Mouse (Mus musculus) midbrain, embryonic 12.5 days (tissue): ENCODE measurements at regions not wholly inside any gene's neighbourhood (a gene's known extent, or its start where the extent isn't known, plus 50 kb on each side); places are given as distances from the start of the nearest gene placed in this dataset.

Experiments
- ATAC-seq: fragments of 200-750 bp; cut with Nextera tagmentation; 2 replicates; pipeline ENCODE4 v1.8.0; 2017; ENCODE audit warnings: low read depth, moderate TSS enrichment, moderate library complexity; ENCODE audit not compliant: low FRiP score
- H3K27ac ChIP-seq: fragments of 300-500 bp; sonication (generic); replicated peaks from 2 replicates; pipeline ENCODE4 v1.5.1; 2016; ENCODE audit warnings: mild to moderate bottlenecking
- H3K27me3 ChIP-seq: fragments of 300-500 bp; sonication (generic); 2 replicates; pipeline ENCODE4 v1.6.1; 2016; ENCODE audit warnings: mild to moderate bottlenecking
- H3K36me3 ChIP-seq: fragments of 300-500 bp; sonication (generic); 2 replicates; pipeline ENCODE4 v1.6.1; 2016
- H3K4me1 ChIP-seq: fragments of 300-500 bp; sonication (generic); 2 replicates; pipeline ENCODE4 v1.6.1; 2016
- H3K4me2 ChIP-seq: fragments of 300-500 bp; sonication (generic); replicated peaks from 2 replicates; pipeline ENCODE4 v1.6.1; 2016; ENCODE audit warnings: mild to moderate bottlenecking, moderate library complexity
- H3K4me3 ChIP-seq: fragments of 300-500 bp; sonication (generic); 2 replicates; pipeline ENCODE4 v1.5.1; 2016; ENCODE audit warnings: mild to moderate bottlenecking
- H3K9ac ChIP-seq: fragments of 300-500 bp; sonication (generic); replicated peaks from 2 replicates; pipeline ENCODE4 v1.6.1; 2016; ENCODE audit warnings: mild to moderate bottlenecking, moderate library complexity
- H3K9me3 ChIP-seq: fragments of 300-500 bp; sonication (generic); 2 replicates; pipeline ENCODE4 v1.6.1; 2016; ENCODE audit warnings: mild to moderate bottlenecking
- WGBS: fragments of 180-500 bp; shearing (Covaris S2); methylation state at CpG from one replicate; pipeline ENCODE4 v1.1.7; 2016; 5-methylcytosine and 5-hydroxymethylcytosine counted together

DNA sequence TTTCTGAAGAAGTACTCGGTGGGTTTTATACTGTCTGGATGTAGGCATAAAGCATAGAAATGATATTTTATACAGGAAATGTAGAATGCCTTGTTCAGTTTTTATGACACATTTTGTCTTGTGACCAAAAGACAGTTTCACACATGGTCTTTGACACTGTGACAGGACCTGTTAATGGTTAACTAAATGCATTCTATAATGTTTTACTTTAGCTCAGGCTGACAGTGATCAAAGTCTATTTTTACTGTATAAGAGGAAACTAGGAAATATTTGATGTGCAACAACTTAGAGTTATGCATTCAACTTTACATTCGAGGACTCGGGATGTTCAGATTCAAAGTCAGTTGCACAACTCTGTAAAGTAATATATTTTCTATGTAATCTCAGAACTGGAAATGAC is 199.5 kb upstream of the Pou3f3 start:
- no peaks in the 10 kb centered on the region for H3K27me3 ChIP-seq
- ATAC-seq: no peak
- 92% methylated on average over 3 of the region's 3 CpGs for WGBS
- no peak overlapping the region for H3K4me2 ChIP-seq
- H3K4me3 ChIP-seq: no peak overlapping the region
- H3K27ac ChIP-seq: no peak overlapping the region
- no peak overlapping the region for H3K9ac ChIP-seq
- no peaks in the 10 kb centered on the region for H3K9me3 ChIP-seq
- peaks cover 10% of the 10 kb centered on the region for H3K4me1 ChIP-seq
- no peaks in the 10 kb centered on the region for H3K36me3 ChIP-seq

GRCm38 (mm10) chr1:42496433-42496832 is 199.1 kb upstream of the Pou3f3 start:
- H3K4me2 ChIP-seq: no peak overlapping the region
- WGBS: 85% methylated on average over 6 of the region's 6 CpGs
- ATAC-seq: no peak
- no peak overlapping the region for H3K27ac ChIP-seq
- H3K36me3 ChIP-seq: no peaks in the 10 kb centered on the region
- H3K9ac ChIP-seq: no peak overlapping the region
- H3K9me3 ChIP-seq: no peaks in the 10 kb centered on the region
- no peaks in the 10 kb centered on the region for H3K27me3 ChIP-seq
- no peak overlapping the region for H3K4me3 ChIP-seq
- H3K4me1 ChIP-seq: peaks cover 6% of the 10 kb centered on the region

- Histone ChIP-seq H3K4me2 (no peak overlapping the region), H3K27me3 (no peaks in the 10 kb centered on the region), H3K9ac (no peak overlapping the region), H3K4me1 (no peaks in the 10 kb centered on the region), H3K4me3 (no peak overlapping the region), H3K27ac (no peak overlapping the region), H3K9me3 (no peaks in the 10 kb centered on the region), H3K36me3 (no peaks in the 10 kb centered on the region)
- ATAC-seq: no peak
- WGBS: 87% methylated on average over 7 of the region's 7 CpGs
Observed at GRCm38 (mm10) chr1:42498901-42499300, 196.7 kb upstream of the Pou3f3 start.

DNA sequence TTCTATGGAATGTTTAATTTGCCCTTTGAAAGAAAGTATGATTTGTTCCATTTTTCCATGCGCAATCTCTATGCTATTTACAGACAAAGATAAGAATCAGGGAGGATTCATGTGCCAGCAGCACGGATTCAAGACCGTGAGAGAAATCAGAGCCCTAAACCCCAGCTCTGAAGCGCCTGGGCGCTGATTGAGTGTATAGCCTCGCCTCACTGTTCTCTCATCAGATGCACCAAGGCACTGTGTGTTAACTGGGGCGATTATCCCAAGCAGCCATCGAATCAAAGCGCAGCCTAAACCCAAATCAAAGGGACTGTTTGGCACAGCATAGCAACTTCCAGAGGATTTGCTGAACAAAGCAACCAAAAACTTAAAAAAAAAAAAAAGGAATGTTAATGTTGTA is 191.1 kb upstream of the Pou3f3 start:
- ATAC-seq: no peak
- H3K27me3 ChIP-seq: no peaks in the 10 kb centered on the region
- no peak overlapping the region for H3K4me3 ChIP-seq
- no peak overlapping the region for H3K27ac ChIP-seq
- no peak overlapping the region for H3K4me2 ChIP-seq
- no peak overlapping the region for H3K9ac ChIP-seq
- H3K36me3 ChIP-seq: no peaks in the 10 kb centered on the region
- H3K9me3 ChIP-seq: no peaks in the 10 kb centered on the region
- H3K4me1 ChIP-seq: peaks cover 9% of the 10 kb centered on the region; the same call in 1 of the 2 replicates
- 38% methylated on average over 9 of the region's 9 CpGs for WGBS

GRCm38 (mm10) chr1:42505048-42505729 is 190.4 kb upstream of the Pou3f3 start:
- Histone ChIP-seq H3K27ac (no peak overlapping the region), H3K4me1 (peaks cover 9% of the 10 kb centered on the region; the same call in 1 of the 2 replicates), H3K9ac (no peak overlapping the region), H3K4me2 (no peak overlapping the region), H3K9me3 (no peaks in the 10 kb centered on the region), H3K4me3 (no peak overlapping the region), H3K27me3 (no peaks in the 10 kb centered on the region), H3K36me3 (no peaks in the 10 kb centered on the region)
- ATAC-seq: no peak
- WGBS: 78% methylated on average over 10 of the region's 10 CpGs

- H3K9me3 ChIP-seq: no peaks in the 10 kb centered on the region
- no peak overlapping the region for H3K4me3 ChIP-seq
- no peaks in the 10 kb centered on the region for H3K4me1 ChIP-seq
- H3K36me3 ChIP-seq: no peaks in the 10 kb centered on the region
- H3K4me2 ChIP-seq: no peak overlapping the region
- no peaks in the 10 kb centered on the region for H3K27me3 ChIP-seq
- no peak overlapping the region for H3K9ac ChIP-seq
- no peak overlapping the region for H3K27ac ChIP-seq
- no peak for ATAC-seq
- 95% methylated on average over 3 of the region's 3 CpGs for WGBS
Observed at GRCm38 (mm10) chr1:42514417-42514816, 181.2 kb upstream of the Pou3f3 start.

DNA sequence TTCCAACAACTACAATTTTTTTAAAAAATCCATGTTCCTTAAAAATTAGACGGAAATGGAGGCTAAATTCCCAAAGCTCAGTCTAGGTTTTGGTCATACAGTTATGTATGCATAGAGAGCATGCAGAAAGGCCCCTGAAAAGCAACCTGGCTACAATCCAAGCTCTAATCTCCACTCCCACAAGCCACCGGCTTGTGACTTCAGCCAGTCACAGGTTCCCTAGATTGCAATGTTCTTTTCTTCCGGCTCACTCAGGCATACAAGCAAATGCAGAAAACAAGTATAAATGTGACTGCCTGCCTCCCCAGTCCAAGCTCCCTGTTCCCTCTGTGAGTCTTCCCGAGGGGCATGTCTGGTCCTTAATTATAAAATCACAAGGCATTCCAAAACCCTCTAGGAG is 171.2 kb upstream of the Pou3f3 start:
- Histone ChIP-seq H3K9me3 (no peaks in the 10 kb centered on the region), H3K4me1 (no peaks in the 10 kb centered on the region), H3K27ac (no peak overlapping the region), H3K4me3 (no peak overlapping the region), H3K36me3 (no peaks in the 10 kb centered on the region), H3K9ac (no peak overlapping the region), H3K27me3 (no peaks in the 10 kb centered on the region), H3K4me2 (no peak overlapping the region)
- 54% methylated on average over 4 of the region's 4 CpGs for WGBS
- no peak for ATAC-seq

GRCm38 (mm10) chr1:42527746-42528476 is 167.7 kb upstream of the Pou3f3 start:
- no peaks in the 10 kb centered on the region for H3K4me1 ChIP-seq
- H3K9me3 ChIP-seq: no peaks in the 10 kb centered on the region
- H3K36me3 ChIP-seq: no peaks in the 10 kb centered on the region
- no peak overlapping the region for H3K4me3 ChIP-seq
- no peak overlapping the region for H3K9ac ChIP-seq
- no peak for ATAC-seq
- no peaks in the 10 kb centered on the region for H3K27me3 ChIP-seq
- H3K4me2 ChIP-seq: no peak overlapping the region
- H3K27ac ChIP-seq: no peak overlapping the region
- 71% methylated on average over 11 of the region's 11 CpGs for WGBS

DNA sequence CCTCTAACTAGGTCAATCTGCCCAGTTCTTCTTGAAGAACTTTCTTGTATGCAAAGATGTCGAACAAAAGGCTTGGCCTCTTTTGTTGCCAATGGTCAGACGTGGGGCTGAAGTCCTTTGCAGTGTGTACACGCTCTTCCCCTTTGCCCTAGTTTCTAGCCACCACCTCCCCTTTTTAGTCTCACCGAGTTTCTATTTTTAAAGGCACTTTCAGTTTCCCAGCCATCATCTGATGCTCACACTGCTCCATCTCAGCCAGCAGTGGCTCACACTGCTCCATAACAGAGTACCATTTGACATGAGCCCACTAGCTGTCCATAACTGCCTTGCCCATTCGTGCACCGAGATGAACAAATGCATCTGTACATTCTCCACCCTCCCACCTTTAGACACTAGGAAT is 162.7 kb upstream of the Pou3f3 start:
- Histone ChIP-seq H3K36me3 (no peaks in the 10 kb centered on the region), H3K27me3 (0 out of 2 replicates have a peak, but pooled peaks cover 4% of the 10 kb centered on the region), H3K27ac (no peak overlapping the region), H3K4me2 (no peak overlapping the region), H3K4me1 (no peaks in the 10 kb centered on the region), H3K4me3 (no peak overlapping the region), H3K9me3 (no peaks in the 10 kb centered on the region), H3K9ac (no peak overlapping the region)
- ATAC-seq: no peak
- WGBS: 80% methylated on average over 6 of the region's 6 CpGs

DNA sequence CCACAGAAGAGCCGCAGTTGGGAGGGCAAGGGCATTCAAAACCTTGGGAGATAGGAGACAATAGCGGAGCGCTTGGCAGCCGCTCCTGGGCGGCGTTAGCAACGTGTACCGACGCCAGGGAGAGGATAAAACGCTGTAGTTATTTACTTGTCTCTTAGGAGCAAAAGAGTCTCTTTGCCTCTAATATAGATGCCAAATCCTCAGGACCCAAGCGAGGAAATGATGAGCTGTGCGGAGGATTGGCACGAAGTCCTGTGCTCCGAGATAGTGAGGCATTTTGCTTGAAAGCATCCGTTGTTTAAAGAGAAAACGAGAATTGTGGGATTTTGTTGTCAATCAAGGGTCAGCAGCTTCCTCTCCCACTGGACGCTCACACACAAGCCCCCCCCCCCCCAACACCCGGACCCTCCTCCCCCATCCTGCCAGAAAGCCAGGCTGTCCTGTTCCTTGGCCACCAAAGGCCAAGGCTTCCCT is 156.5 kb upstream of the Pou3f3 start:
- H3K4me2 ChIP-seq: peak overlapping the region; percentile 48
- no peaks in the 10 kb centered on the region for H3K9me3 ChIP-seq
- peak overlapping the region; percentile 23; the same call in 1 of the 2 replicates for H3K4me3 ChIP-seq
- peak overlapping the region; percentile 65 for H3K27ac ChIP-seq
- H3K27me3 ChIP-seq: peaks cover 16% of the 10 kb centered on the region
- H3K36me3 ChIP-seq: no peaks in the 10 kb centered on the region
- 0 out of 2 replicates have a peak overlapping the region, but pooled peaks have one; percentile 28 for H3K9ac ChIP-seq
- peak; percentile 71 for ATAC-seq
- WGBS: 24% methylated on average over 18 of the region's 18 CpGs
- peaks cover 45% of the 10 kb centered on the region for H3K4me1 ChIP-seq

- H3K4me3 ChIP-seq: peak overlapping the region; percentile 23; the same call in 1 of the 2 replicates
- peaks cover 45% of the 10 kb centered on the region for H3K4me1 ChIP-seq
Observed at GRCm38 (mm10) chr1:42539541-42540520, 155.7 kb upstream of the Pou3f3 start.

More at GRCm38 (mm10) chr1:42539541-42540520, 155.7 kb upstream of the Pou3f3 start:
- H3K9me3 ChIP-seq: no peaks in the 10 kb centered on the region
- ATAC-seq: peak; percentile 63
- H3K27ac ChIP-seq: peak overlapping the region; percentile 65
- 0 out of 2 replicates have a peak overlapping the region, but pooled peaks have one; percentile 28 for H3K9ac ChIP-seq
- peaks cover 16% of the 10 kb centered on the region for H3K27me3 ChIP-seq
- WGBS: 43% methylated on average over 26 of the region's 26 CpGs
- no peaks in the 10 kb centered on the region for H3K36me3 ChIP-seq
- peak overlapping the region; percentile 48 for H3K4me2 ChIP-seq
